Mouse (Mus musculus) MEL (cell line): ENCODE measurements around the gene St7. TPM values are rescaled to one million over a fixed set of nuclear protein-coding genes. Genes with fewer than 3 reads are reported as not detected.

Experiments used
- DNase-seq: peaks from one replicate; pipeline ENCODE4 v3.0.0; 2011; ENCODE audit warnings: low read depth, low spot score
- H3K27ac ChIP-seq: 2 replicates; pipeline ENCODE4 v1.5.1; 2012; ENCODE audit warnings: low read depth, mild to moderate bottlenecking, control low read depth, low read length, moderate library complexity; ENCODE audit not compliant: control insufficient read depth
- H3K27me3 ChIP-seq, 2 experiments: fragments of 150-350 bp in 1 of 2; sonication (generic) in 1 of 2; 2 replicates each; pipeline ENCODE4 v1.6.1; 2012; ENCODE audit warnings: low read length in 2 of 2, mild to moderate bottlenecking in 2 of 2, improper control_type of control experiment in 1 of 2, moderate library complexity in 1 of 2; ENCODE audit not compliant: insufficient read depth in 2 of 2, control insufficient read depth in 1 of 2
- H3K36me3 ChIP-seq, 2 experiments: 2 replicates each; pipeline ENCODE4 v1.6.1; 2012 to 2014; ENCODE audit warnings: low read length in 2 of 2, improper control_type of control experiment in 1 of 2, inconsistent platforms in 1 of 2, mild to moderate bottlenecking in 1 of 2; ENCODE audit not compliant: insufficient read depth in 2 of 2, control insufficient read depth in 1 of 2
- H3K4me1 ChIP-seq, 2 experiments: fragments of 150-350 bp in 1 of 2; sonication (generic) in 1 of 2; 2 replicates each; pipeline ENCODE4 v1.6.1; 2012; ENCODE audit warnings: low read length in 2 of 2, improper control_type of control experiment in 1 of 2, mild to moderate bottlenecking in 1 of 2; ENCODE audit not compliant: insufficient read depth in 2 of 2, control insufficient read depth in 1 of 2
- H3K4me3 ChIP-seq, 2 experiments: fragments of 150-350 bp in 1 of 2; sonication (generic) in 1 of 2; 2 replicates each; pipeline ENCODE4 v1.5.1; 2012; ENCODE audit warnings: low read depth in 2 of 2, low read length in 2 of 2, mild to moderate bottlenecking in 2 of 2, moderate library complexity in 2 of 2, control low read depth in 1 of 2, improper control_type of control experiment in 1 of 2; ENCODE audit not compliant: control insufficient read depth in 1 of 2, insufficient read depth in 1 of 2
- H3K79me2 ChIP-seq: 2 replicates; pipeline ENCODE4 v1.6.1; 2012; ENCODE audit warnings: mild to moderate bottlenecking, low read length, moderate library complexity; ENCODE audit not compliant: control insufficient read depth, poor library complexity, insufficient read depth
- H3K9ac ChIP-seq: 2 replicates; pipeline ENCODE4 v1.6.1; 2012; ENCODE audit warnings: low read depth, mild to moderate bottlenecking, control low read depth, low read length, moderate library complexity; ENCODE audit not compliant: control insufficient read depth, poor library complexity, severe bottlenecking
- H3K9me3 ChIP-seq: fragments of 150-350 bp; sonication (generic); replicated peaks from 2 replicates; pipeline ENCODE4 v1.6.1; 2012; ENCODE audit warnings: mild to moderate bottlenecking, low read length, improper control_type of control experiment, moderate library complexity; ENCODE audit not compliant: insufficient read depth
- CHD1 ChIP-seq: IDR thresholded peaks from 2 replicates; pipeline ENCODE4 v1.6.1; 2012; ENCODE audit warnings: low read depth, mild to moderate bottlenecking, inconsistent platforms, low read length, improper control_type of control experiment
- EP300 ChIP-seq, 2 experiments: IDR thresholded peaks; 2 replicates each; pipeline ENCODE4 v1.6.1; 2011; ENCODE audit warnings: improper control_type of control experiment in 2 of 2, low read length in 2 of 2, low read depth in 1 of 2, mild to moderate bottlenecking in 1 of 2
- GABPA ChIP-seq: IDR thresholded peaks from 2 replicates; pipeline ENCODE4 v1.6.1; 2012; ENCODE audit warnings: low read depth, mild to moderate bottlenecking, inconsistent platforms, low read length, improper control_type of control experiment, moderate library complexity
- KAT2A ChIP-seq: conservative IDR thresholded peaks from 2 replicates; pipeline ENCODE4 v1.6.1; 2012; ENCODE audit warnings: low read depth, low read length, improper control_type of control experiment, inconsistent platforms
- MAFK ChIP-seq: IDR thresholded peaks from 2 replicates; pipeline ENCODE4 v1.6.1; 2011; ENCODE audit warnings: low read depth, mild to moderate bottlenecking, low read length, improper control_type of control experiment, borderline replicate concordance
- MAX ChIP-seq: IDR thresholded peaks from 2 replicates; pipeline ENCODE4 v1.6.1; 2011; ENCODE audit warnings: low read length, improper control_type of control experiment
- MAZ ChIP-seq: IDR thresholded peaks from 2 replicates; pipeline ENCODE4 v1.6.1; 2012; ENCODE audit warnings: low read depth, mild to moderate bottlenecking, inconsistent platforms, low read length, improper control_type of control experiment
- MXI1 ChIP-seq: IDR thresholded peaks from 2 replicates; pipeline ENCODE4 v1.6.1; 2011; ENCODE audit warnings: mild to moderate bottlenecking, low read depth, low read length, improper control_type of control experiment
- NELFE ChIP-seq: IDR thresholded peaks from 2 replicates; pipeline ENCODE4 v1.6.1; 2011; ENCODE audit warnings: low read depth, low read length, improper control_type of control experiment
- RAD21 ChIP-seq: IDR thresholded peaks from 2 replicates; pipeline ENCODE4 v1.6.1; 2011; ENCODE audit warnings: mild to moderate bottlenecking, low read depth, low read length, improper control_type of control experiment
- RCOR1 ChIP-seq: IDR thresholded peaks from 2 replicates; pipeline ENCODE4 v1.6.1; 2012; ENCODE audit warnings: low read depth, mild to moderate bottlenecking, inconsistent platforms, low read length, improper control_type of control experiment
- SIN3A ChIP-seq: IDR thresholded peaks from 2 replicates; pipeline ENCODE4 v1.6.1; 2012; ENCODE audit warnings: low read length, improper control_type of control experiment, inconsistent platforms
- SMC3 ChIP-seq: IDR thresholded peaks from 2 replicates; pipeline ENCODE4 v1.6.1; 2011; ENCODE audit warnings: low read depth, low read length, improper control_type of control experiment
- TAL1 ChIP-seq: IDR thresholded peaks from 2 replicates; pipeline ENCODE4 v1.6.1; 2012; ENCODE audit warnings: mild to moderate bottlenecking, inconsistent platforms, low read length, moderate library complexity, mixed read lengths
- UBTF ChIP-seq: IDR thresholded peaks from 2 replicates; pipeline ENCODE4 v1.6.1; 2012; ENCODE audit warnings: low read depth, mild to moderate bottlenecking, inconsistent platforms, low read length, improper control_type of control experiment, moderate library complexity, borderline replicate concordance; ENCODE audit not compliant: insufficient read depth
- USF1 ChIP-seq: IDR thresholded peaks from 2 replicates; pipeline ENCODE4 v1.6.1; 2014; ENCODE audit warnings: low read depth, mild to moderate bottlenecking, inconsistent platforms, low read length, improper control_type of control experiment, moderate library complexity
- ZKSCAN1 ChIP-seq: IDR thresholded peaks from 2 replicates; pipeline ENCODE4 v1.6.1; 2012; ENCODE audit warnings: low read depth, mild to moderate bottlenecking, inconsistent platforms, low read length, improper control_type of control experiment, moderate library complexity
- polyA plus RNA-seq, 2 experiments: library from polyadenylated mRNA; stranded (reverse) in 1 of 2; unstranded in 1 of 2; fragments of >175 nt in 1 of 2; fragments of >200 nt in 1 of 2; gene quantifications; 2 replicates each; pipeline versions ENCODE4 v1.2.1 to v1.2.4; 2012; ENCODE audit warnings: low replicate concordance in 2 of 2, low read depth in 1 of 2; ENCODE audit not compliant: insufficient read length in 2 of 2, insufficient read depth in 1 of 2, missing spikeins in 1 of 2
- total RNA-seq: library from RNA; depleted of rRNA; stranded (reverse); fragments of 300-350 nt; gene quantifications from 2 replicates; pipeline ENCODE4 v1.2.3, GENCODE M21; 2012

St7 gene
- total and polyA plus RNA-seq, 3 experiments, result 34.4 to 48.5 TPM; not detected in 1

DNA sequence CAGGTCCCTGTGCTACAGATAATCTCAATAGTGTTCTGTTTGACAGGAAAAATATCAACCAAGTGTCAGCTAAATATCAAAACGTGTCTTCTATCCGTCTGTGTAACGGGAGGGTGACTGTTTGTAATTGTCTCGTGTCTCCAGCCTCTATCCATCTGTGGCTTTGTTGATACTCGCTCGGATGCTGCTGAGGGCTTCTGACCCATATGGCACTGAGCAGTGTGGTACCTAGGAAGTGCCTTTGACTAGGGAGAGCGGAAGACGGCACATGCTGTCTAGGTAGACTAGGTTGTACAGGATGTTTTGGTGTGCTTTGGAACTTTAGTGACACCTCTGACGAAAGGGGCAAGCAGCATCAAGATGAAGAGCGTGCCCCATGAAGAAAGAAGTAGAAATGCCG lies 235.0 kb downstream of the St7 start:
- H3K36me3 ChIP-seq, result peaks cover 0 to 2% of the 10 kb centered on the region in 2 experiments; a peak in 2 of 4 replicates
- no peak for DNase-seq

DNA sequence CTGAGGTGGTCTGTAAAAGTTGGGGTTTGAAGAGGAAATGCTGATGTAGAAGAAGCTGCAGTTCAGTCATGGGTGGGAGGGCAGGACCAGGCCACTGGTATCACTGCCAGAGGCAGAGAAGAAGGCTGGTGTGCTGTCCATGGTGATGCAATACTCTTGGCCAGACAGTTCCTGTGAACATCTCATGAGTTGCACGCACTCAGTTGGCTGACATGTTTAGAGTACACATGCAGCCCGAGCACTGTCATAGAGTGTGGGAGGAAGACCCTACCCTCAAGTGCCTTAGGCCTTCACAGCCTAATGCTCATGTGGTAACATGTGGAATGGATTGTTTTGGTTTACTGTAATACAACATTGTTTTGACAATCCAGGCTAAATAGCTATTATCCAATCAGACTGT lies 238.5 kb downstream of the St7 start:
- no peak overlapping the region for H3K4me3 ChIP-seq
- DNase-seq, result no peak
- H3K79me2 ChIP-seq, result no peaks in the 10 kb centered on the region
- H3K27ac ChIP-seq, result no peak overlapping the region
- H3K36me3 ChIP-seq, result no peaks in the 10 kb centered on the region
- TF ChIP-seq SMC3 (no peak), EP300 (IDR thresholded peaks at IDR 0.05; ENCODE audit: low read depth in 1 of 2, low read length in 2 of 2) (no peak), RCOR1 (no peak), KAT2A (no peak), UBTF (no peak), MXI1 (no peak), MAZ (no peak), TAL1 (no peak), CHD1 (no peak), GABPA (no peak), SIN3A (no peak), USF1 (no peak), ZKSCAN1 (no peak), NELFE (no peak), MAX (no peak), RAD21 (no peak)
- no peak overlapping the region for H3K9ac ChIP-seq
- no peaks in the 10 kb centered on the region for H3K4me1 ChIP-seq
- H3K27me3 ChIP-seq, result no peaks in the 10 kb centered on the region
- no peaks in the 10 kb centered on the region for H3K9me3 ChIP-seq

More for the DNA sequence above, 235.0 kb downstream of the St7 start:
- TF ChIP-seq EP300 (IDR thresholded peaks at IDR 0.05; ENCODE audit: low read depth in 1 of 2, low read length in 2 of 2) (no peak), ZKSCAN1 (no peak), MAFK (no peak), TAL1 (no peak), RCOR1 (no peak), MAZ (no peak)
- TF ChIP-seq, all 39 proteins: peak for 0
- no peak overlapping the region for H3K9ac ChIP-seq
- H3K27me3 ChIP-seq, result no peaks in the 10 kb centered on the region
- H3K4me3 ChIP-seq, result no peak overlapping the region
- no peaks in the 10 kb centered on the region for H3K4me1 ChIP-seq
- no peak overlapping the region for H3K27ac ChIP-seq
- no peaks in the 10 kb centered on the region for H3K79me2 ChIP-seq
- H3K9me3 ChIP-seq, result no peaks in the 10 kb centered on the region
